Mouse (Mus musculus): ENCODE results near the gene Stap2. TPM values are rescaled to one million over a fixed set of nuclear protein-coding genes. Genes with fewer than 3 reads are reported as not detected.

Gene Stap2
- polyA plus RNA-seq, 1 experiment from 2014 or later: 4.9 TPM

DNA sequence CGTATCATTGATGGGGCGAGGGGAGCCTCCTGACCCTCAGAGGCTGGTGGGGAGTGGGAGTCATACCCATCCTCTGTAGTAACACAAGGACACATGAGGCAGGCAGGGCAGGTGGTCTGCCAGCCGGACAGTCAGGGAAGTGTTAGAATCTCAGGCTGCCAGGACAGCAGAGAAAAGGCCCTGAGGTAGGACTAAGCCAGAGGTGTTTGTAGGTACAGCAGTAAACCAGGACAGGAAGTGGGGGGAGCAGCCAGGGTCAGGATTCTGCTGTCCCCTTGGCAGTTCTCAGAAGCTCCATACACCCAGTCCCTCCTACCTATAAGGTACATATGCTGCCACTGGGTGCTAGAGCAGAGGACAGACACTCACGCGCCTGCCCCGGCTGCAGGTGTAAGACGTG is 43.8 kb downstream of the Stap2 start:
- no peak overlapping the region for H3K9ac ChIP-seq (replicated peaks)
- no peaks in the 10 kb centered on the region for H3K27me3 ChIP-seq
- peaks cover 29% of the 10 kb centered on the region for H3K4me1 ChIP-seq
- peaks cover 17% of the 10 kb centered on the region; the same call in 1 of the 2 replicates for H3K36me3 ChIP-seq
- H3K4me3 ChIP-seq: no peak overlapping the region
- no peak for ATAC-seq (replicated peaks)
- no peaks in the 10 kb centered on the region for H3K9me3 ChIP-seq
- whole genome bisulfite sequencing: 94% methylated on average over 7 of the region's 7 CpGs
- no peak overlapping the region for H3K4me2 ChIP-seq (replicated peaks)
- H3K27ac ChIP-seq (replicated peaks): no peak overlapping the region

DNA sequence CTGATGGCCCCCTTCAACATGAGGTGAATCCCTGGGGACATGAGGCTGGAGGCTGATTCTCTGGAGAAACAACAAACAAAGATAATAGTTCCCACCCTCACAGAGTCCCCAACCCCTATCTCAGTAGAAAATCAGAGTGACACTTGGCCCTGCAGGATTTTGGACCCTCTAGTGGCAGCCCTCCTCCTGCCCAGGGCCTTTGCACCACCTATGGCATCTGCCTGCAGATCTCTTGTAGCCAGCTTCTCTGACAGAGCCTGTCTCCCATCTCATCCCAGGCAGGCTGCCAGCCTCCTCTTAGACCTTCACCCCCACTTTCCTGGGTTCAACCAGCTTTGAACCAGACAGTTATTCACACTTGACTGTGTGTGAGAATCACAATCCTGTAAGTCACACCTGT is 44.6 kb downstream of the Stap2 start:
- peaks cover 16% of the 10 kb centered on the region; the same call in 1 of the 2 replicates for H3K36me3 ChIP-seq
- H3K4me2 ChIP-seq (replicated peaks): no peak overlapping the region
- no peak overlapping the region for H3K4me3 ChIP-seq
- H3K9me3 ChIP-seq: no peaks in the 10 kb centered on the region
- H3K4me1 ChIP-seq: peaks cover 38% of the 10 kb centered on the region
- no peak for ATAC-seq (replicated peaks)
- no peaks in the 10 kb centered on the region for H3K27me3 ChIP-seq
- H3K27ac ChIP-seq (replicated peaks): no peak overlapping the region
- no peak overlapping the region for H3K9ac ChIP-seq (replicated peaks)

- H3K27ac ChIP-seq (replicated peaks): peak overlapping the region; percentile 97
- WGBS: 75% methylated on average over 10 of the region's 10 CpGs
- ATAC-seq (replicated peaks): no peak
- H3K4me3 ChIP-seq: peak overlapping the region; percentile 55
- H3K36me3 ChIP-seq: peaks cover 13% of the 10 kb centered on the region; the same call in 1 of the 2 replicates
- no peaks in the 10 kb centered on the region for H3K9me3 ChIP-seq
- peak overlapping the region; percentile 66 for H3K4me2 ChIP-seq (replicated peaks)
- H3K9ac ChIP-seq (replicated peaks): peak overlapping the region; percentile 43
- H3K27me3 ChIP-seq: no peaks in the 10 kb centered on the region
- H3K4me1 ChIP-seq: peaks cover 40% of the 10 kb centered on the region
These were observed 45.2 kb downstream of the Stap2 start for GRCm38 (mm10) chr17:55959946-55960740.

DNA sequence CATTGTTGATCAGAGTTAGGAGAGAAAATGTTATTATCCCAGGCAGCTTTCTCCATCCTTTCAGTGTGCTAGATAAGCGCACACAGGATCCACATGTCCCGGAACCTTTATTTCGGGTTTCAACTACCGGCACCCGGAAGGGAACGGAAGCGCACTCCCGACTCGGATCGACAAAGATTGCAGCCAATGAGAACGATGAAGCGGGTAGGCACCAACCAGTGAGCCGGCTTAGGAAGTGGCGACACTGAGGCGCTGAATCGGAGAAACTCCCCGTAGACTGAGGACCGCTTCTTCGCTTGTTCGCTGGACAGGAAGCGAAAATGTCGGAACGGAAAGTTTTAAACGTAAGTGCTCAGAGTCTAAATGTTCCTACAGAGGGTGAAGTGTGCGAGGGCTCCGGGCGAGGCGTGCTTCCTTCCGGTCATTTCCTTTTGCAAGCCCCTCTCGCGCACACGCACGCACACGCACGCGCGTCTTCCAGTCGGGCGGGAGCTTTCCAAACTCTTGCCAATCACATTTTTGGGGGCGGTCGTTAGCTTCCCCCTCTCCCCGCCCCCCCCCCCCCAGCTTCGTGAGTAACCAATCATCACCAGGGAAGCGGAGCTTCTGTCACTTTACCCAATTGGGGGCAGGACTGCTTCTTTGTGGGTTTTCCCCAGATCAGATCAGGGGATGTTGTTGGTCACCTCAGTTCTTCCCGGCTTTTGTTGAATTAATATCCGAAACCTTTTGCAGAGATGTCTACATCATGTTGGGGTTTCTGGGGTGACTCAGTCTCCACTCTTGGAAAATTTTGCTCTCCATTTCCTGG is 46.3 kb downstream of the Stap2 start, which contains the start of gene Yju2:
Gene Yju2 (plus strand): TSS at position 182 of the 811 bp plus-strand sequence.
- Histone ChIP-seq H3K4me2 (replicated peaks) (peak within 1 kb of the TSS; percentile 66), H3K9ac (replicated peaks) (peak within 1 kb of the TSS; percentile 54), H3K27me3 (0 out of 2 replicates have a peak, but pooled peaks cover 2% of the 10 kb centered on the region), H3K9me3 (no peaks in the 10 kb centered on the region), H3K27ac (replicated peaks) (peak within 1 kb of the TSS; percentile 97), H3K4me3 (peak within 1 kb of the TSS; percentile 55), H3K4me1 (peaks cover 40% of the 10 kb centered on the region), H3K36me3 (peaks cover 8% of the 10 kb centered on the region; the same call in 1 of the 2 replicates)
- WGBS: under 1% methylated on average over 46 of the region's 46 CpGs
- peak; percentile 93 for ATAC-seq (replicated peaks)

- peaks cover 40% of the 10 kb centered on the region for H3K4me1 ChIP-seq
- H3K4me3 ChIP-seq: peak overlapping the region; percentile 55
- no peak for ATAC-seq (replicated peaks)
- H3K4me2 ChIP-seq (replicated peaks): peak overlapping the region; percentile 66
- H3K27me3 ChIP-seq: 0 out of 2 replicates have a peak, but pooled peaks cover 3% of the 10 kb centered on the region
- peak overlapping the region; percentile 54 for H3K9ac ChIP-seq (replicated peaks)
- peak overlapping the region; percentile 97 for H3K27ac ChIP-seq (replicated peaks)
- no peaks in the 10 kb centered on the region for H3K9me3 ChIP-seq
- WGBS: 27% methylated on average over 2 of the region's 2 CpGs
- H3K36me3 ChIP-seq: peaks cover 8% of the 10 kb centered on the region; the same call in 1 of the 2 replicates
These were observed 46.8 kb downstream of the Stap2 start for GRCm38 (mm10) chr17:55958584-55958886.

DNA sequence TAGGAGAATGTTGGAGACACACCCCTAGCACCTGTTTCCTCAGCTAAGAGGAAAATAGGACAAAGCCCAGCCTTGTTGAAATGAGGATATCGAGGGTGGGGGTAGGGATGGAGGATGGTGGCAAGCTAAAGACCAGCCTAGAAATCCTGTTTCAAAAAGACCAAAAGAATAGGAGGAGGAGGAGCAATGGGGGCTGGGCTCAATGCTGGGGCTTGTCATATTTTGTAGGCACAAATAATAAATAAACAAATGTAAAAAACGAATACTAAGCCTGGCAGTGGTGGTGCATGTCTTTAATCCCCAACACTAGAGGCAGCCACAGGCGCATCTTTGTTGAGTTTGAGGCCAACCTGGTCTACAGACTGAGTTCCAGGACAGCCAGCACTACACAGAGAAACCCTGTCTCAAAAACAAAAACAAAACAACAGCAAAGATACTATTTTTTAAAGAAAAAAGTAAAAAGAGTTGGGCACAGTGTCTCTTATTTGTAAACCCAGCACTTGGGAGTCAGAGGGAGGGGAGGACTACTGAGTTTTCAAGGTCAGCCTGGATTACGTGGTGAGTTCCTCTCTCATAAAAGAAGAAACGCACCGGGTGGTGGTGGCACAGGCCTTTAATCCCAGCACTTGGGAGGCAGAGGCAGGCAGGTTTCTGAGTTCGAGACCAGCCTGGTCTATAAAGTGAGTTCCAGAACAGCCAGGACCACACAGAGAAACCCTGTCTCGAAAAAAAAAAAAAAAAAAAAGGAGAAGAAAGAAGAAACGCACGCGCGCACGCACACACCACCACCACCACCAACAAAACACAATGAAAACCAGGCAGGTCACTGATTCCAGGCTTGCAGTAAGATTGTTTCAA is 47.4 kb downstream of the Stap2 start:
- WGBS: 83% methylated on average over 13 of the region's 13 CpGs
- Histone ChIP-seq H3K9me3 (no peaks in the 10 kb centered on the region), H3K9ac (replicated peaks) (peak overlapping the region; percentile 54), H3K36me3 (peaks cover 8% of the 10 kb centered on the region; the same call in 1 of the 2 replicates), H3K4me3 (peak overlapping the region; percentile 55), H3K4me2 (replicated peaks) (peak overlapping the region; percentile 66), H3K27ac (replicated peaks) (peak overlapping the region; percentile 97), H3K27me3 (0 out of 2 replicates have a peak, but pooled peaks cover 3% of the 10 kb centered on the region), H3K4me1 (peaks cover 40% of the 10 kb centered on the region)
- no peak for ATAC-seq (replicated peaks)

- Histone ChIP-seq H3K4me2 (replicated peaks) (peak overlapping the region; percentile 91), H3K4me1 (peaks cover 40% of the 10 kb centered on the region), H3K27me3 (0 out of 2 replicates have a peak, but pooled peaks cover 3% of the 10 kb centered on the region), H3K9me3 (no peaks in the 10 kb centered on the region), H3K4me3 (no peak overlapping the region), H3K9ac (replicated peaks) (no peak overlapping the region), H3K36me3 (peaks cover 5% of the 10 kb centered on the region; the same call in 1 of the 2 replicates), H3K27ac (replicated peaks) (no peak overlapping the region)
- WGBS: 13% methylated on average over 9 of the region's 9 CpGs
- no peak for ATAC-seq (replicated peaks)
These were observed 48.2 kb downstream of the Stap2 start for GRCm38 (mm10) chr17:55957168-55957567.

DNA sequence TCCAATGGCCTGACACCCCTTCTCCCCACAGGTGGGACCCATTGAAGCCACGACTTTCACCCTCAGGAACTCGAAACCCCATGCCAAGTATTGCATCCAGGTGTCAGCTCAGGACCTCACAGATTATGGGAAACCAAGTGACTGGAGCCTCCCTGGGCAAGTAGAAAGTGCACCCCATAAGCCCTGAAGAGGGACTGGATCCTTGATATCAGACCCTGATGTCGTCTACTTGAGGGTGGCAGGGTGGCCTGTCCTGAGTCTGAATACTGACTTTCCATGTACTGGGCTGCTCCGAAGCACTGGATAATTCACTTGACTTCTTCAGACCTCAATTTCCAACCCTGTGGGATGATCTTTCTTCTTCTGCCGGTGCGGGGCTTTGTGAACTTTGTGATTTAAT is 48.8 kb downstream of the Stap2 start:
- H3K9me3 ChIP-seq: no peaks in the 10 kb centered on the region

DNA sequence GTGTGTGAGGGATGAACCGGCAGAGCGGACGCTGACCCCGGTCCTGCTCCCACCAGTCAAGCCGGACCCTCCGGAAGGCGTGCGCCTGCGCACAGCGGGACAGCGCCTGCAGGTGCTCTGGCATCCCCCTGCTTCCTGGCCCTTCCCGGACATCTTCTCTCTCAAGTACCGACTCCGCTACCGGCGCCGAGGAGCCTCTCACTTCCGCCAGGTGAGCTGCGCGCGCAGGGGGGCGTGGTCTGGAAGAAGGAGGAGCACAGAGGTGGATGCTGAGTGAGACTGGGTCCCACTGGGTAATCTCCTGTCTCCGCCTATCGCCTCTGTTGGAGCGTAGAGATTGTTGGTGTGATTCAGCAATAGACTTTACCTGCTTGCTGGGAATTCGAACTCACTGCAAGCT is 49.3 kb downstream of the Stap2 start:
- H3K36me3 ChIP-seq: no peaks in the 10 kb centered on the region
- no peaks in the 10 kb centered on the region for H3K9me3 ChIP-seq
- peak overlapping the region; percentile 61 for H3K4me3 ChIP-seq
- H3K9ac ChIP-seq (replicated peaks): peak overlapping the region; percentile 68
- H3K4me2 ChIP-seq (replicated peaks): peak overlapping the region; percentile 91
- H3K27ac ChIP-seq (replicated peaks): peak overlapping the region; percentile 35
- peaks cover 40% of the 10 kb centered on the region for H3K4me1 ChIP-seq
- WGBS: 2% methylated on average over 26 of the region's 26 CpGs
- 0 out of 2 replicates have a peak, but pooled peaks cover 3% of the 10 kb centered on the region for H3K27me3 ChIP-seq
- peak; percentile 9; the same call in 1 of the 2 replicates for ATAC-seq (replicated peaks)

More for the DNA sequence above, 48.8 kb downstream of the Stap2 start:
- no peak for ATAC-seq (replicated peaks)
- peak overlapping the region; percentile 68 for H3K9ac ChIP-seq (replicated peaks)
- peaks cover 40% of the 10 kb centered on the region for H3K4me1 ChIP-seq
- H3K27ac ChIP-seq (replicated peaks): peak overlapping the region; percentile 35
- 0 out of 2 replicates have a peak, but pooled peaks cover 4% of the 10 kb centered on the region for H3K36me3 ChIP-seq
- H3K27me3 ChIP-seq: 0 out of 2 replicates have a peak, but pooled peaks cover 3% of the 10 kb centered on the region
- H3K4me2 ChIP-seq (replicated peaks): peak overlapping the region; percentile 91
- H3K4me3 ChIP-seq: peak overlapping the region; percentile 61
- 31% methylated on average over 6 of the region's 6 CpGs for WGBS

- Histone ChIP-seq H3K9ac (replicated peaks) (no peak overlapping the region), H3K36me3 (no peaks in the 10 kb centered on the region), H3K27ac (replicated peaks) (no peak overlapping the region), H3K4me2 (replicated peaks) (no peak overlapping the region), H3K9me3 (no peaks in the 10 kb centered on the region), H3K27me3 (0 out of 2 replicates have a peak, but pooled peaks cover 3% of the 10 kb centered on the region), H3K4me3 (no peak overlapping the region), H3K4me1 (peaks cover 32% of the 10 kb centered on the region)
- ATAC-seq (replicated peaks): no peak
- 46% methylated on average over 16 of the region's 16 CpGs for WGBS
These were observed 51.2 kb downstream of the Stap2 start for GRCm38 (mm10) chr17:55954229-55954628.

DNA sequence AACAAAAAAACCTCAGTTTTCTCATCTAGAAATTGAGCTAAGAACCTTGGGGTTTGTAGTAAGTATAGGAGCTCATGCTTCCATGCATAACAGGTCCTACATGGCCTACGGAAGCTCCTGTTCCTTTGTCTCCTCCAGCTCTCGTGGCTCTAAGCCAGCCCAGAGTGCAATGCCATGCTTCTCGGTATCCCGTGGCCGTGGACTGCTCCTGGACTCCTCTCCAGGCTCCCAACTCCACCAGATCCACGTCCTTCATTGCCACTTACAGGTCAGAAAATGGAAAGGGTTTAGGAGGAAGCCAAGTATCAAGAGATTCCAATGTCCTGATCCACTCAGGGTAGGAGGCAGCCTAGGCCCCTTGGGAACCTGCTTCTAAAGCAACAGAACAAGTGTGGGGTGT is 51.6 kb downstream of the Stap2 start:
- Histone ChIP-seq H3K27me3 (0 out of 2 replicates have a peak, but pooled peaks cover 3% of the 10 kb centered on the region), H3K27ac (replicated peaks) (no peak overlapping the region), H3K36me3 (no peaks in the 10 kb centered on the region), H3K9me3 (no peaks in the 10 kb centered on the region), H3K4me2 (replicated peaks) (no peak overlapping the region), H3K9ac (replicated peaks) (no peak overlapping the region), H3K4me1 (peaks cover 32% of the 10 kb centered on the region), H3K4me3 (no peak overlapping the region)
- no peak for ATAC-seq (replicated peaks)
- WGBS: 82% methylated on average over 6 of the region's 6 CpGs
